Mouse (Mus musculus): ENCODE data around the gene Top1. TPM values are rescaled to one million over a fixed set of nuclear protein-coding genes. Genes with fewer than 3 reads are reported as not detected.

Gene Top1
- polyA plus RNA-seq, 1 experiment from 2014 or later = 70.9 TPM

- peaks cover 56% of the 10 kb centered on the region for H3K36me3 ChIP-seq
- no peak overlapping the region; the same call in 1 of the 2 replicates for H3K27ac ChIP-seq
- H3K4me3 ChIP-seq (replicated peaks) = no peak overlapping the region
- ATAC-seq (ENCODE audit: low read depth) = no peak
- H3K27me3 ChIP-seq = no peaks in the 10 kb centered on the region
- H3K9ac ChIP-seq = no peak overlapping the region
- H3K4me2 ChIP-seq = no peak overlapping the region
- H3K9me3 ChIP-seq (replicated peaks) = no peaks in the 10 kb centered on the region
- no peak for DNase-seq
- no peaks in the 10 kb centered on the region for H3K4me1 ChIP-seq (replicated peaks)
- WGBS (ENCODE audit: insufficient replicate concordance) = 86% methylated on average over 4 of the region's 4 CpGs
These were observed 78.1 kb downstream of the Top1 start for GRCm38 (mm10) chr2:160723613-160724375.

- H3K27ac ChIP-seq = no peak overlapping the region
- no peaks in the 10 kb centered on the region for H3K4me1 ChIP-seq (replicated peaks)
- H3K4me3 ChIP-seq (replicated peaks) = no peak overlapping the region
- H3K9me3 ChIP-seq (replicated peaks) = no peaks in the 10 kb centered on the region
- DNase-seq (no peak), ATAC-seq (ENCODE audit: low read depth) (no peak)
- H3K9ac ChIP-seq = no peak overlapping the region
- 85% methylated on average over 5 of the region's 5 CpGs for WGBS (ENCODE audit: insufficient replicate concordance)
- no peak overlapping the region for H3K4me2 ChIP-seq
- no peaks in the 10 kb centered on the region for H3K27me3 ChIP-seq
- H3K36me3 ChIP-seq = peaks cover 49% of the 10 kb centered on the region
These were observed 78.8 kb downstream of the Top1 start for GRCm38 (mm10) chr2:160724536-160724935.

DNA sequence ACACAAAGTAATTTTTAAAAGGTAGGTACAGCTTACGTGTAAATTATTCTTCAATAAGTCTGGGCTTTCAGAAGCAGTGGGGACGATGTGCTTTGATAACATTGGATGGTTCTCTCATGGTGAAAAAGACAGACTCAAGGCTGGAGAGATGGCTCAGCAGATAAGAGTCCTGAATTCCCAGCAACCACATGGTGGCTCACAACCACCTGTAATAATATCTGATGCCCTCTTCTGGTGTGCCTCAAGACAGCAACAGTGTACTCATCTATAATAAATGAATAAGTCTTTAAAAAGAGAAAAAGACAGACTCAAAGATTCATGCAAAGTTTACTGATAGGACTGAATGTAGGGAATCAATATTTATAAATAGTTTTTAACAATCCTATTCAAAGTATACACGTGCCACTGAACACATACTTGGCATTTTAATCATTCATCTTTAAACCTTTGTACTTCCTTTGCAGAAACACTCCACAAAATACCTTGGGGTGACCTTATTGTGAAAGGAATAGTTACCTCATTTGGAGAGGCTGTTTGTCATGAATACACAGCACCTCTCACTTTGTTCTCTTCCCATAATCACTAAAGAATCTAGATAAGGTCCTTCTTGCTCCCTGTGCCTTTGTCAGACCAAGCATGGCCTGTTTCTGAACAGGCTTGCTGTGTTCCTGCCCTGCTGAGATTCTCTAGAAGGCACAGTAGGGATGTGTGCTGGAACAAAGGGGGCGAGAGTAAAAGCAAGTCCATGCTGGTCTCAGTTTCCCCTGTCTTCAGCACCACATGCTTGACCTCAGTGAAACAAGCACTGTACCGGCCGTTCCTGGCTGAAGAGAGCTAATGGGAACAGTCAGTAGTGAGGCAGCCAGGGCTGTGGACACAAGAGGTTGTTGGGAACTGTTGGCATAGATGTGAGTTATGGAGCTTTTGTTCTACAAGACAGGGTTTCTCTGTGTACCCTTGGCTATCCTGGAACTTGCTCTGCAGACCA, 80.5 kb downstream of the Top1 start:
- H3K4me2 ChIP-seq = no peak overlapping the region
- ATAC-seq (ENCODE audit: low read depth) (no peak), DNase-seq (no peak)
- no peaks in the 10 kb centered on the region for H3K9me3 ChIP-seq (replicated peaks)
- H3K4me3 ChIP-seq (replicated peaks) = no peak overlapping the region
- peaks cover 33% of the 10 kb centered on the region for H3K36me3 ChIP-seq
- H3K27ac ChIP-seq = no peak overlapping the region
- H3K27me3 ChIP-seq = peaks cover 14% of the 10 kb centered on the region
- H3K4me1 ChIP-seq (replicated peaks) = peaks cover 15% of the 10 kb centered on the region
- no peak overlapping the region for H3K9ac ChIP-seq
- WGBS (ENCODE audit: insufficient replicate concordance) = 80% methylated on average over 6 of the region's 6 CpGs

DNA sequence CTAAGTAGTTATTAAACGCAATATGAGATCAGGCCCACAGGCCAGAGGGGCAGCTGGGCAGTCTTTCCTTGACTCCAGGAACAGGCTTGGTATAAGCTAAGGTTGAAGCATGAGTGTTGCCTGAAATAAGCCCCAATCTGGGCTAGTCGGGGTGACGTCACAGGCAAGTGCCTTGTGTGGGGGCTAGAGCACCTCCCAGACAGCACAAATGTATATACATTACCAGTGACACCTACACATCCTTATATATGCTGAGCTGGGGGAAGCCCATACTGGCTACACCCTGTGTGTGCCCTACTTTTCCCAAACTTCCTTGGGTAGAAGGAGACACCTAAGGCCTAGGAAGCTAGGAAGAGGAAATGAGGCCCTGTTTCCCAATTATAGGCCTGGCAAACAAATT, 83.3 kb downstream of the Top1 start:
- DNase-seq = no peak
- Histone ChIP-seq H3K4me1 (replicated peaks) (peaks cover 39% of the 10 kb centered on the region), H3K9me3 (replicated peaks) (no peaks in the 10 kb centered on the region), H3K4me2 (no peak overlapping the region), H3K9ac (no peak overlapping the region), H3K27ac (no peak overlapping the region), H3K36me3 (peaks cover 7% of the 10 kb centered on the region), H3K27me3 (peaks cover 37% of the 10 kb centered on the region), H3K4me3 (replicated peaks) (no peak overlapping the region)
- ATAC-seq (ENCODE audit: low read depth) = no peak
- 72% methylated on average over 3 of the region's 3 CpGs for WGBS (ENCODE audit: insufficient replicate concordance)

DNA sequence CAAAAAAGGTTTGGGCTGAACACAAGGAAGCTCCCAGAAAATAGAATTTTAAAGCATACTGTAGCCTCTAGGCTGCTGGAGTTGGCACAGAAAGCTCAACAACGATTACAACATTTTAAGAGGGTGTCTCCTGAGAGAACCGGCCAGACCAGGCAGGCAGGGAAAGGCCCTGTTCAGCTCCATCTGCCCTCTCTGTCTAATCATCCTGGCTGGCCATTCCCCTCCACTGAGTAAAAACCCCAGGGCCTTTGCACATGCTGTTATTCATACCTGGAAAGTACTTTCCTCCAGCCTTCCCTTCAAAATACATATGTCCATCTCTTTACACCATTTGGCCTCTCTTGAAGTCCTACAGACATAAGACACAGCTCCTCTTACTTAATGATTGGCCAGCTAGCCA, 83.7 kb downstream of the Top1 start:
- Histone ChIP-seq H3K4me1 (replicated peaks) (peaks cover 42% of the 10 kb centered on the region), H3K9ac (no peak overlapping the region), H3K9me3 (replicated peaks) (no peaks in the 10 kb centered on the region), H3K27me3 (peaks cover 37% of the 10 kb centered on the region), H3K27ac (no peak overlapping the region), H3K36me3 (peaks cover 3% of the 10 kb centered on the region), H3K4me3 (replicated peaks) (no peak overlapping the region), H3K4me2 (no peak overlapping the region)
- no peak for DNase-seq
- no peak for ATAC-seq (ENCODE audit: low read depth)
- WGBS (ENCODE audit: insufficient replicate concordance) = 71% methylated on average over 2 of the region's 2 CpGs

DNA sequence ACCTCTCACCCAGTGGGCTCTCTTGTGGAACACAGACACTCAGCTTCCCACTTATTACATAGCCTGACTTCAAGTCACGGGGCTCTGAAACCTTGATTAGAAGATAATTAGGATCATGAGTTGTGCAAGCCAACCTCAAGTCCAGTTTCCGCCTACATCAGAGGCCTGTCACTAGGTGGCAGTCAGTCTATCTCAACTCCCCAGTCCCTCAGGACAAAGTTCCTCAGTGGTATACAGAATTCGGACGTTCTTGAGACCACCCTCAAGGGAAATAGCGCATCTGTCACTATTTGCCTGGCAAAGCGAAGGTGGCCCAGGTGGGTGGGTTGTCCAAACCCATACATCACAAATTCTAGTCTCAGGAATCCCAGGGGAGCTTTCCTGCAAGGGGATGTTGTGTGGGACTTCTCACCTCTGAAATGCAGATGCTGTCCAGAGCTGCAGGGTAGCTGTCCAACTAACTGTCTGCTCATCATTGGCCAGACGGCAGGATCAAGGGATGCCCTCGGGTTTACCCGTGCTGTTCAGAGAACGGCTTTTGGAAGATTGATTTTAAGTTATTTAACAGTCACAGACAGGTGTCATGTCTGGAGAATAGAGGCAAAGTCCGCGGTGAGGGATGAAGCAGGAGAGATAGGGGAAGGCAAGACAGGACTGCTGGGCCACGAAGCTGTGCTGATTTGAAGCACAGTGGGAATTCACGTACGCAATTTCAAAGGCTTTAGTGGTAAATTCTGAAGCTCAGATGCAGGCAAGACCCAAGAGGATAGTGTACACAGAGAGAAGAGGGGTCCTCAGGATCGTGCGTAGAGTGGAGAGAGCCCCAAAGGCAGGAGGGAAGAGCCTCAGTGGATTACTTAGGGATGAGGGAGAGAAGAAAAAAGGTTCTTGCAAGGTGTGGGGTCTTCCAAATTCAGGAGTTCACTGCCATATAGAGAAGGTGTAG, 84.4 kb downstream of the Top1 start:
- no peaks in the 10 kb centered on the region for H3K9me3 ChIP-seq (replicated peaks)
- peak overlapping the region; percentile 89 for H3K4me3 ChIP-seq (replicated peaks)
- peaks cover 37% of the 10 kb centered on the region for H3K27me3 ChIP-seq
- H3K36me3 ChIP-seq = no peaks in the 10 kb centered on the region
- peak overlapping the region; percentile 81 for H3K9ac ChIP-seq
- H3K4me1 ChIP-seq (replicated peaks) = peaks cover 46% of the 10 kb centered on the region
- H3K4me2 ChIP-seq = peak overlapping the region; percentile 97
- WGBS (ENCODE audit: insufficient replicate concordance) = 21% methylated on average over 17 of the region's 17 CpGs
- H3K27ac ChIP-seq = no peak overlapping the region
- DNase-seq (no peak), ATAC-seq (ENCODE audit: low read depth) (no peak)

GRCm38 (mm10) chr2:160730797-160731116, 85.1 kb downstream of the Top1 start:
- Histone ChIP-seq H3K4me3 (replicated peaks) (peak overlapping the region; percentile 89), H3K27me3 (peaks cover 37% of the 10 kb centered on the region), H3K9ac (peak overlapping the region; percentile 81), H3K4me1 (replicated peaks) (peaks cover 52% of the 10 kb centered on the region), H3K36me3 (peaks cover 5% of the 10 kb centered on the region; the same call in 1 of the 2 replicates), H3K4me2 (peak overlapping the region; percentile 97), H3K27ac (no peak overlapping the region), H3K9me3 (replicated peaks) (no peaks in the 10 kb centered on the region)
- DNase-seq (no peak), ATAC-seq (ENCODE audit: low read depth) (peak; percentile 30)
- 10% methylated on average over 19 of the region's 19 CpGs for WGBS (ENCODE audit: insufficient replicate concordance)

DNA sequence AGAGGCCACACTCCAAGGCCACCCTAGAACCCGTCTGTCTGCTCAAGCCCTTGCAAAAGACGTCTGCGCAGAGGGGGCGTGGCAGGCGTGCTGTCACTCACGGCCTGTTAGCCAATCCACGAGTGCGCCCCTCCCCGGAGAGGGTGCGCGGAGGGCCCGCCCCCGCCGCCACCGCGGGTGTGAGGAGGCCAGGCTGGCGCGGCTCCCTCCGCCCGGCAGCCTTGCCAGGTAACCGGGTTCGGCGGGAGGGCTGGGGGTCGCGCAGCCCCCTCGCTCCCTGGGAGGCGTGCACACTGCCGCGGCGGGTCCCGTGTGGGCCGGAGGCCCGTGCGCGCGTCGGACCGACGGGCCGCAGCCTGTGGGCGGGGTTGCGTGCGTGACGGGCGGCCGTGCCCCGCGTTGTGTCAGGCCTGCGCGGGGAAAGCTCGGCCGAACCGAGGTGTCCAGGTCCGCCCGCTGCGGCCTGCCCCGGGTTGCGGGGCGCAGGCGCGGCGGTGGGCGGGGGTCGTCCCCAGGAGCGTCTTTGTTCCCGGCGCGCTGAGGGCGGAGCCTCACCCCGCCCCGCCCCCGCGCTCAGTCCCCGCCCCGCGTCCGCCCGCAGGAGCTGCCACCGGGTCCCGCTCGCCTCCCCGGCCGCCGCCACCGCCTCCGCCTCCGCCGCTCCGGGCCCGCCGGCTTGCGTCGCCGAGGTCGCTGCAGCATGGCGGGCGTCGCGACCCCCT, 85.6 kb downstream of the Top1 start, which contains the start of gene Plcg1:
Plcg1 (plus strand) TSS at position 184 of the 722 bp plus-strand sequence.
- peak within 1 kb of the TSS; percentile 97 for H3K4me2 ChIP-seq
- WGBS (ENCODE audit: insufficient replicate concordance) = 0% methylated on average over 82 of the region's 99 CpGs

DNA sequence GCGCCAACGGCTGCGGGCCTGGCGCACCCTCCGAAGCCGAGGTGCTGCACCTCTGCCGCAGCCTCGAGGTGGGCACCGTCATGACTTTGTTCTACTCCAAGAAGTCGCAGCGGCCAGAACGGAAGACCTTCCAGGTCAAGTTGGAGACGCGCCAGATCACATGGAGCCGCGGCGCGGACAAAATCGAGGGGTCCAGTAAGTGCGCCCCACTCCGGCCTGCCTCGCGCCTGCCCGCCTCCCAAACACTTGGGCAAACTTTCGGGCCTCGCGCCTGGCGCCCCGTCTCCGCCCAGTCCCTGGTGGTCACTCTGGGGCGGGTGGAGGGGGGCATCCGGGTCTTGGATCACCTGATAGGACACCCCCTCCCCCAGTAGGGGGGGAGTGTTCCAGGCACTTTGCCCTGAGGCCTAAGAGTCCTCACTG, 86.2 kb downstream of the Top1 start:
- ATAC-seq (ENCODE audit: low read depth) (peak; percentile 8; the same call in 1 of the 2 replicates), DNase-seq (no peak)
- peak overlapping the region; percentile 81 for H3K9ac ChIP-seq
- H3K27me3 ChIP-seq = peaks cover 37% of the 10 kb centered on the region
- H3K27ac ChIP-seq = no peak overlapping the region
- peak overlapping the region; percentile 89 for H3K4me3 ChIP-seq (replicated peaks)
- peaks cover 6% of the 10 kb centered on the region; the same call in 1 of the 2 replicates for H3K36me3 ChIP-seq
- peak overlapping the region; percentile 97 for H3K4me2 ChIP-seq
- no peaks in the 10 kb centered on the region for H3K9me3 ChIP-seq (replicated peaks)
- peaks cover 52% of the 10 kb centered on the region for H3K4me1 ChIP-seq (replicated peaks)
- 2% methylated on average over 32 of the region's 32 CpGs for WGBS (ENCODE audit: insufficient replicate concordance)

More for the DNA sequence above, 85.6 kb downstream of the Top1 start, which contains the start of gene Plcg1:
- H3K9me3 ChIP-seq (replicated peaks) = no peaks in the 10 kb centered on the region
- H3K27me3 ChIP-seq = peaks cover 37% of the 10 kb centered on the region
- DNase-seq (peak; percentile 90), ATAC-seq (ENCODE audit: low read depth) (peak; percentile 92)
- peak within 1 kb of the TSS; percentile 36 for H3K27ac ChIP-seq
- H3K4me1 ChIP-seq (replicated peaks) = peaks cover 52% of the 10 kb centered on the region
- H3K9ac ChIP-seq = peak within 1 kb of the TSS; percentile 81
- peaks cover 6% of the 10 kb centered on the region; the same call in 1 of the 2 replicates for H3K36me3 ChIP-seq
- peak within 1 kb of the TSS; percentile 89 for H3K4me3 ChIP-seq (replicated peaks)

GRCm38 (mm10) chr2:160732420-160732995, 86.8 kb downstream of the Top1 start:
- WGBS (ENCODE audit: insufficient replicate concordance) = 17% methylated on average over 9 of the region's 9 CpGs
- Histone ChIP-seq H3K9ac (peak overlapping the region; percentile 81; the same call in 1 of the 2 replicates), H3K9me3 (replicated peaks) (no peaks in the 10 kb centered on the region), H3K27ac (no peak overlapping the region), H3K4me3 (replicated peaks) (peak overlapping the region; percentile 89), H3K4me1 (replicated peaks) (peaks cover 52% of the 10 kb centered on the region), H3K4me2 (peak overlapping the region; percentile 97), H3K36me3 (peaks cover 6% of the 10 kb centered on the region; the same call in 1 of the 2 replicates), H3K27me3 (peaks cover 37% of the 10 kb centered on the region)
- DNase-seq (no peak), ATAC-seq (ENCODE audit: low read depth) (no peak)
